Mouse (Mus musculus): ENCODE data around the gene Cstb. TPM values are rescaled to one million over a fixed set of nuclear protein-coding genes. Genes with fewer than 3 reads are reported as not detected.
A peak's percentile ranks its signal among the peaks of the same experiment; 100 is the strongest.

Gene Cstb
- polyA plus RNA-seq, 1 experiment = 214 TPM

DNA sequence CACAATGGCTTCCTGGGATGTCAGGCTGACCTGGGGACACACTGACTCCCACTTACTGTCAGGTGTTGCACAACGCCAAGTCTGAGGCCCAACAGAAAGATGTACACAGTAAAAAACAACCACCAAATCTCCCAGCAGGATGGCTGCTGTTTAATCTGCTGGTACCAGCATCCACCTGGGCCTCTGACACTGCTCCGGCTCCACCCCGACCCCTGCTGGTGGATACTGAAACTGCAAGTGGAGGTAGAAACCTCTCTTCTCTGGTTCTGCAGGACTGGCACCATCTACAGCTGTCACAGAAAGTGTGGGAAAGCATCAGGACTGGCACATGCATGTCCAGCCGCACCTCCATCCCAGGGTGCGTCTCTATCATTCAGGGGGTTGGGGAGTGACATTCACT, 12.6 kb downstream of the Cstb start:
- H3K4me3 ChIP-seq (ENCODE audit: low read depth, low read length) = no peak overlapping the region
- TF ChIP-seq CTCF (IDR thresholded peaks at IDR 0.05; ENCODE audit: low read depth, low read length) = peak; percentile 96
- no peak for TF ChIP-seq POLR2A (IDR thresholded peaks at IDR 0.05; ENCODE audit: insufficient read depth, low read length)
- TF ChIP-seq EP300 (IDR thresholded peaks at IDR 0.05; ENCODE audit: insufficient read depth, low read depth, low read length) = no peak
- peaks cover 1% of the 10 kb centered on the region for H3K4me1 ChIP-seq (ENCODE audit: control insufficient read depth, insufficient read depth, low read length)
- no peak overlapping the region for H3K9ac ChIP-seq (ENCODE audit: low read depth, poor library complexity, severe bottlenecking)
- no peaks in the 10 kb centered on the region for H3K27me3 ChIP-seq (ENCODE audit: control insufficient read depth, insufficient read depth, low read length, poor library complexity, severe bottlenecking)
- H3K36me3 ChIP-seq (ENCODE audit: control insufficient read depth, insufficient read depth, low read length, poor library complexity, severe bottlenecking) = no peaks in the 10 kb centered on the region
- no peak overlapping the region for H3K27ac ChIP-seq (ENCODE audit: insufficient read depth, low read length)
- H3K9me3 ChIP-seq (replicated peaks; ENCODE audit: control insufficient read depth, insufficient read depth, low read length, poor library complexity, severe bottlenecking) = no peaks in the 10 kb centered on the region

- Histone ChIP-seq H3K4me3 (ENCODE audit: low read depth, low read length) (no peak overlapping the region), H3K9me3 (replicated peaks; ENCODE audit: control insufficient read depth, insufficient read depth, low read length, poor library complexity, severe bottlenecking) (no peaks in the 10 kb centered on the region), H3K27me3 (ENCODE audit: control insufficient read depth, insufficient read depth, low read length, poor library complexity, severe bottlenecking) (no peaks in the 10 kb centered on the region), H3K27ac (ENCODE audit: insufficient read depth, low read length) (no peak overlapping the region), H3K36me3 (ENCODE audit: control insufficient read depth, insufficient read depth, low read length, poor library complexity, severe bottlenecking) (no peaks in the 10 kb centered on the region), H3K4me1 (ENCODE audit: control insufficient read depth, insufficient read depth, low read length) (peaks cover 1% of the 10 kb centered on the region), H3K9ac (ENCODE audit: low read depth, poor library complexity, severe bottlenecking) (no peak overlapping the region)
- TF ChIP-seq CTCF (IDR thresholded peaks at IDR 0.05; ENCODE audit: low read depth, low read length) = peak; percentile 74
- TF ChIP-seq EP300 (IDR thresholded peaks at IDR 0.05; ENCODE audit: insufficient read depth, low read depth, low read length) = no peak
Measured at GRCm38 (mm10) chr10:78439550-78439949, 14.1 kb downstream of the Cstb start.

- no peaks in the 10 kb centered on the region for H3K36me3 ChIP-seq (ENCODE audit: control insufficient read depth, insufficient read depth, low read length, poor library complexity, severe bottlenecking)
- TF ChIP-seq CTCF (IDR thresholded peaks at IDR 0.05; ENCODE audit: low read depth, low read length) (no peak), EP300 (IDR thresholded peaks at IDR 0.05; ENCODE audit: insufficient read depth, low read depth, low read length) (no peak), POLR2A (IDR thresholded peaks at IDR 0.05; ENCODE audit: insufficient read depth, low read length) (no peak)
- no peak overlapping the region for H3K9ac ChIP-seq (ENCODE audit: low read depth, poor library complexity, severe bottlenecking)
Measured at GRCm38 (mm10) chr10:78439990-78440389, 14.5 kb downstream of the Cstb start.

GRCm38 (mm10) chr10:78440812-78441211, 15.3 kb downstream of the Cstb start:
- no peaks in the 10 kb centered on the region for H3K9me3 ChIP-seq (replicated peaks; ENCODE audit: control insufficient read depth, insufficient read depth, low read length, poor library complexity, severe bottlenecking)
- peaks cover 1% of the 10 kb centered on the region for H3K4me1 ChIP-seq (ENCODE audit: control insufficient read depth, insufficient read depth, low read length)
- TF ChIP-seq EP300 (IDR thresholded peaks at IDR 0.05; ENCODE audit: insufficient read depth, low read depth, low read length) (no peak), POLR2A (IDR thresholded peaks at IDR 0.05; ENCODE audit: insufficient read depth, low read length) (no peak), CTCF (IDR thresholded peaks at IDR 0.05; ENCODE audit: low read depth, low read length) (peak; percentile 79)
- H3K36me3 ChIP-seq (ENCODE audit: control insufficient read depth, insufficient read depth, low read length, poor library complexity, severe bottlenecking) = no peaks in the 10 kb centered on the region
- no peak overlapping the region for H3K9ac ChIP-seq (ENCODE audit: low read depth, poor library complexity, severe bottlenecking)
- H3K27me3 ChIP-seq (ENCODE audit: control insufficient read depth, insufficient read depth, low read length, poor library complexity, severe bottlenecking) = no peaks in the 10 kb centered on the region
- no peak overlapping the region for H3K27ac ChIP-seq (ENCODE audit: insufficient read depth, low read length)
- H3K4me3 ChIP-seq (ENCODE audit: low read depth, low read length) = no peak overlapping the region

More at GRCm38 (mm10) chr10:78439990-78440389, 14.5 kb downstream of the Cstb start:
- Histone ChIP-seq H3K27me3 (ENCODE audit: control insufficient read depth, insufficient read depth, low read length, poor library complexity, severe bottlenecking) (no peaks in the 10 kb centered on the region), H3K4me3 (ENCODE audit: low read depth, low read length) (no peak overlapping the region), H3K27ac (ENCODE audit: insufficient read depth, low read length) (no peak overlapping the region), H3K4me1 (ENCODE audit: control insufficient read depth, insufficient read depth, low read length) (peaks cover 1% of the 10 kb centered on the region), H3K9me3 (replicated peaks; ENCODE audit: control insufficient read depth, insufficient read depth, low read length, poor library complexity, severe bottlenecking) (no peaks in the 10 kb centered on the region)

DNA sequence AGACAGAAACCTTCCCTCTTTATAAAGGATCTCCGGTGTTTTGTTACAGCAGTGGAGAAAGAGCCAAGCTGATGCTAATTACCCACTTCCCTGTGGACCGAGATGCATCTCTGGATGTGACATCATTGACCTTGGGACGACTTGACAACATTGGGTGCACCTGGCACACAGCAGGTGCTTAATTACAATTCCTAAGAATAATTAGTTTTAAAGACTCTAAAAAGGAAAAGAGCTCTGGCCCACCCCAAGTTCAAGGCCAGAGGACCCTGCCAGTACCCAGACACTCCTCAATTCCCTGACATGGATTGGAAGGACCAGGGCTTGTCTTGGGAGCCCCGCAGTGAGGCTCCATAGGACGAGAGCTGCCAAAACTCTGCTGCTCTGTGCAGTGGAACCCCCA, 16.1 kb downstream of the Cstb start:
- Histone ChIP-seq H3K4me1 (ENCODE audit: control insufficient read depth, insufficient read depth, low read length) (peaks cover 1% of the 10 kb centered on the region), H3K9ac (ENCODE audit: low read depth, poor library complexity, severe bottlenecking) (no peak overlapping the region), H3K9me3 (replicated peaks; ENCODE audit: control insufficient read depth, insufficient read depth, low read length, poor library complexity, severe bottlenecking) (no peaks in the 10 kb centered on the region), H3K27ac (ENCODE audit: insufficient read depth, low read length) (no peak overlapping the region), H3K36me3 (ENCODE audit: control insufficient read depth, insufficient read depth, low read length, poor library complexity, severe bottlenecking) (no peaks in the 10 kb centered on the region), H3K4me3 (ENCODE audit: low read depth, low read length) (no peak overlapping the region), H3K27me3 (ENCODE audit: control insufficient read depth, insufficient read depth, low read length, poor library complexity, severe bottlenecking) (no peaks in the 10 kb centered on the region)
- TF ChIP-seq CTCF (IDR thresholded peaks at IDR 0.05; ENCODE audit: low read depth, low read length) (no peak), EP300 (IDR thresholded peaks at IDR 0.05; ENCODE audit: insufficient read depth, low read depth, low read length) (no peak), POLR2A (IDR thresholded peaks at IDR 0.05; ENCODE audit: insufficient read depth, low read length) (no peak)

GRCm38 (mm10) chr10:78442292-78442691, 16.8 kb downstream of the Cstb start:
- Histone ChIP-seq H3K4me1 (ENCODE audit: control insufficient read depth, insufficient read depth, low read length) (peaks cover 1% of the 10 kb centered on the region), H3K36me3 (ENCODE audit: control insufficient read depth, insufficient read depth, low read length, poor library complexity, severe bottlenecking) (no peaks in the 10 kb centered on the region), H3K27me3 (ENCODE audit: control insufficient read depth, insufficient read depth, low read length, poor library complexity, severe bottlenecking) (no peaks in the 10 kb centered on the region), H3K27ac (ENCODE audit: insufficient read depth, low read length) (no peak overlapping the region), H3K9me3 (replicated peaks; ENCODE audit: control insufficient read depth, insufficient read depth, low read length, poor library complexity, severe bottlenecking) (no peaks in the 10 kb centered on the region), H3K9ac (ENCODE audit: low read depth, poor library complexity, severe bottlenecking) (no peak overlapping the region), H3K4me3 (ENCODE audit: low read depth, low read length) (no peak overlapping the region)
- no peak for TF ChIP-seq POLR2A (IDR thresholded peaks at IDR 0.05; ENCODE audit: insufficient read depth, low read length)
- TF ChIP-seq CTCF (IDR thresholded peaks at IDR 0.05; ENCODE audit: low read depth, low read length) = no peak
- TF ChIP-seq EP300 (IDR thresholded peaks at IDR 0.05; ENCODE audit: insufficient read depth, low read depth, low read length) = no peak
